Mouse (Mus musculus): ENCODE data around the gene Gtpbp2.
A peak's percentile ranks its signal among the peaks of the same experiment; 100 is the strongest.

Gtpbp2 gene

GRCm38 (mm10) chr17:46160686-46161085 lies at the start of gene Gtpbp2:
Gene Gtpbp2 (plus strand): TSS chr17:46161032.
- peak; percentile 83 for DNase-seq (ENCODE audit: low spot score)

GRCm38 (mm10) chr17:46115489-46115888 lies 45.3 kb upstream of the Gtpbp2 start:
- no peak for DNase-seq (ENCODE audit: low spot score)

- DNase-seq (ENCODE audit: low spot score): no peak
Observed at GRCm38 (mm10) chr17:46116138-46116537, 44.7 kb upstream of the Gtpbp2 start.

- no peak for DNase-seq (ENCODE audit: low spot score)
Observed at GRCm38 (mm10) chr17:46116881-46117280, 44.0 kb upstream of the Gtpbp2 start.

GRCm38 (mm10) chr17:46117623-46118422 lies 43.0 kb upstream of the Gtpbp2 start:
- DNase-seq (ENCODE audit: low spot score): no peak

GRCm38 (mm10) chr17:46118423-46118850 lies 42.4 kb upstream of the Gtpbp2 start:
- no peak for DNase-seq (ENCODE audit: low spot score)

- DNase-seq (ENCODE audit: low spot score): no peak
Observed at GRCm38 (mm10) chr17:46119641-46120040, 41.2 kb upstream of the Gtpbp2 start.

- no peak for DNase-seq (ENCODE audit: low spot score)
Observed at GRCm38 (mm10) chr17:46122791-46123190, 38.0 kb upstream of the Gtpbp2 start.

DNA sequence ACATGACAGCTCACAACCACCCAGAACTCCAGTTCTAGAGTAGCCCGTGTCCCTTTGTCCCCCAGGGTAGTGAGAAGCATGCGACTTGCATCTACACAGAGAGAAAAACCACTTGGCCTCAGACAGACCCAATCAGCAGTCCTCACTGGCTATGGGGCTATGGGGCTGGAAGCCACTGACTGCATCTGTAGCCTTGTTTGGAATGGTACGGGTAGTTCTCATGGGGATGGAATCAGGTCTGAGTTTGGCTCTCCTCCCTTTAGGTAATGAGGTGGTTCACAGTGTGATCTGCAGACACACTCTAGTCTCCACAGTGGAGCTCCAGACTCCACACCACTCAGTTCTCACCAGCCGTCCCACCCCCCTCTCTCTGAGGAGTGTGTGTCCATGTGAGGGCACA lies 37.5 kb upstream of the Gtpbp2 start:
- DNase-seq (ENCODE audit: low spot score): no peak

DNA sequence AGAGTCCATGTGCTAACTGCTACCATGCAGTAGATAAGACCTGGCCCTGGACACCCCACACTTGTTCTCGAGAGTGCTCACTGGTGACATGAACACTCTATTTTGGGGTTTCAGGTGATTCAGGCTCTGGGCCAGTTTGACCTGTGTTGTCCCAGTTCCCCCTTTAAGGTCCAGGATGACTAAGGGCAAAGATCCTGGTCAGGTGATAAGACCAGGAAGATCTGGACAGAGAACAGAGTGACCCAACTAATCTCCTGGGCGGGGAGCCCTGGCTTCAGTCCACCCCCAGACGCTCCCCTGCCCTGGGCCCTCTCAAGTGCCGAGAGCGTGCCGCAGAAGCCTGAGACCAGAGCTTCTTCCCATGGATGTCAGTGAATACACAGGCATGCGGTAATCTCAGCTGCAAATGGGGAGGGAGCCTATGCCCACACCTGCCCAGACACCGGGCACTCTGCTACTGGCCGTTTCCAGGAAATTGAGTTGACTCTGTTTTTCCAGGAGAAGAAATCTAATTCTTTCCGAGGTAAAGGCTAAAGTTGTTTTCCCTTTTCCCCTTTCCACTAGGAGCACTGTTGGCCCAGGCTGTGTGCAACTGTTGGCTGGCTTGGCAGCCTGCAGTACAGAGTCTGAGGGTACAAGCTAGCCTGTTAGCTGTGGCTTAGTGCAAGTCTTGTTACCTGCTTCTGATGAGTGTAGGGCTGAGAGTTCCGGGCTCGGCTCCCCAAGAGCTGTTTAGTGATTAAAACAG lies 36.7 kb upstream of the Gtpbp2 start:
- DNase-seq (ENCODE audit: low spot score): no peak

DNA sequence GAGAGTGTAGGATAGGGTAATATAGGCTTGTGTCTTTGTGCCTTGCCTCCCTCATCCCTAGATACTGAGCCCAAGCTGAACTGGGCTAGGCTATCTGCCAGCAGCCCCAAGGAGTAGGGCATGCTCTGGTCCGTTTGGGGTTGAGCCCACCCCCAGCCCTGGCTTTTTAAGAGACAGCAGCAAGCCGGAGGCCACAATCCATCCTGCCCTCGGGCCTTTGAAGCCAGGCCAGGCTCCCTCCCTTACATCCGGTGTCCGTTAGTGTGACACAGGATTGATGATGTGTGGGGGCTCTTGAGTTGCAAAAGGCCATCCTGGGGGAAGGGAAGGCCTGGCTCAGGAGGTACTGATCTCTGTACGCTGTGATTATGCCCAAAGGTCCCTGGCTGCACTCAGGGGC lies 34.2 kb upstream of the Gtpbp2 start:
- DNase-seq (ENCODE audit: low spot score): no peak

- no peak for DNase-seq (ENCODE audit: low spot score)
Observed at GRCm38 (mm10) chr17:46127814-46128493, 32.9 kb upstream of the Gtpbp2 start.

- DNase-seq (ENCODE audit: low spot score): peak; percentile 36
Observed at GRCm38 (mm10) chr17:46129741-46130498, 30.9 kb upstream of the Gtpbp2 start.

GRCm38 (mm10) chr17:46132058-46132718 lies 28.6 kb upstream of the Gtpbp2 start:
- peak; percentile 71 for DNase-seq (ENCODE audit: low spot score)

GRCm38 (mm10) chr17:46132862-46133261 lies 28.0 kb upstream of the Gtpbp2 start:
- no peak for DNase-seq (ENCODE audit: low spot score)

- no peak for DNase-seq (ENCODE audit: low spot score)
Observed at GRCm38 (mm10) chr17:46138563-46139236, 22.1 kb upstream of the Gtpbp2 start.

GRCm38 (mm10) chr17:46139872-46140271 lies 21.0 kb upstream of the Gtpbp2 start:
- DNase-seq (ENCODE audit: low spot score): no peak

- peak; percentile 75 for DNase-seq (ENCODE audit: low spot score)
Observed at GRCm38 (mm10) chr17:46143578-46144423, 17.0 kb upstream of the Gtpbp2 start, which contains the start of gene Rsph9. Gene Rsph9 (minus strand): TSS chr17:46144216.

DNA sequence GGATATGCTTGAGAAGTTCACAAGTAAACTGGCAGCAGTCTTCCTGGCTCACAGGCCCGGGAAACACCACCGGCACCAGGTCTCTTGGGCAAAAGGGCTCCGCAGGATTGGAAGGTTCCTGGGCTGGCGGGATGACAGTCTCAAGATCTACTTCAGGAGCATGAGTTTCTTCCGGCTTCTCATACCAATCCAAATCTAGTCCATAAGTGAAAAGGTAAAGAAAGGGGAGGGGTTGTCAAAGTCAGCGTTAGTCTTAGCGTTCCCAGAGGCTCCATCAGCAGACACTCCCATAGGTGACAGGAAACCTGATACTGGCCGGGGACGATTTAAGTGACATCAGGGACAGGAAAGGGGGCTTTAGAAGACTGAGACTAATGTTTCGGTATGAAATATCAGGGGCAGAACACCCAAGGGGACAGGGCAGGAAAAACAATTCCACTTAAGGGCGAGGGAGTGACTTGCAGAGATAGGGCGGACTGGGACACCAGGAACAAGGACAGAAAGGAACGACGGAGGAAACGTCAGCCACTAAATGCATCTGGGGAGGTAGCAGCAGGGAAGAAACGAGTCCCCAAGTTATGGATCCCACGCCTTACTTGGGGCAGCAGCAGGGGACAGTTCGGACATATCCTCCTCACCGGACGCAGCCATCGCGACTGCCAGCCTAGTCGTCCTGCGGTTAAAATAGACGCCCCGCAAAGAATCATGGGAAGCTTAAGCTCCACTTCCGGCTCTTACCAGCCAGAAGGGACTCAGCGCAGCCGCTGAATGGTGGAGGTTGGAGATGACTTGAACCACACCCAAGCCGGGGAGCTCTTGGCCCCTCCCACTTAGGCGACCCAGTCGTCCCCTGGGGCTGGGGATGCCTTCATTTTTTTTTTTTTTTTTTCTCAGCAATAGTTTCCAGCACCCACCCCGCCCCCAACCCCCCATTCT lies 7.7 kb upstream of the Gtpbp2 start, which contains the start of gene Mad2l1bp:
Gene Mad2l1bp (minus strand): TSS at position 707 of the 936 bp plus-strand sequence.
- DNase-seq (ENCODE audit: low spot score): peak; percentile 74

Data from urinary bladder, postnatal 25 days (tissue).